Mouse (Mus musculus) layer of hippocampus, adult 9-10 months (tissue): Measurements from ENCODE around the gene 2810459M11Rik.
"Not testable (repeated sequence)": the region's sequence is repeated elsewhere in the genome, so short reads cannot be mapped to it uniquely, and the experiment has no call there.

Experiments used
- DNase-seq: peaks from one replicate; pipeline ENCODE4 v3.0.0; 2022; ENCODE audit warnings: low spot score

Gene 2810459M11Rik

GRCm38 (mm10) chr1:86045848-86046805 is at the start of gene 2810459M11Rik:
Gene 2810459M11Rik, plus strand, starts transcription at chr1:86045863.
- DNase-seq, result no peak

DNA sequence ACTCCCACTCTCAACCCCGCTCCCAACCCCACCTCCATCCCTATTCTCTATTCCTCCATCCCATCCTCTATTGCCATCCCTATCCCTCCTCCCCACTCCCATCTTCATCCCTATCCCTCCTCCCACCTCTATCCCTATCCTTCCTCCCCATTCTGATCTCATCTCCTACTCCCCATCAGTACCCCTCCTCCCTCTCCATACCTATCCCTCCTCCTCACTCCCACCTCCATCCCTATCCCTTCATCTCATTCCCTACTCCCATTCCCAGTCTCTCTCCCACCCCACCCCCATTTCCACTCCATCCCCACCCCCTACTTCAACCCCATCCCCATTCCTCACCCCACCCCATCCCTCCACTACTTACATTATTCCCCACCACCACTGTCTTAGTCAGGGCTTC is 48.4 kb upstream of the 2810459M11Rik start:
- DNase-seq, result no peak

- no peak for DNase-seq
Measured at GRCm38 (mm10) chr1:85998012-85998411, 47.7 kb upstream of the 2810459M11Rik start.

DNA sequence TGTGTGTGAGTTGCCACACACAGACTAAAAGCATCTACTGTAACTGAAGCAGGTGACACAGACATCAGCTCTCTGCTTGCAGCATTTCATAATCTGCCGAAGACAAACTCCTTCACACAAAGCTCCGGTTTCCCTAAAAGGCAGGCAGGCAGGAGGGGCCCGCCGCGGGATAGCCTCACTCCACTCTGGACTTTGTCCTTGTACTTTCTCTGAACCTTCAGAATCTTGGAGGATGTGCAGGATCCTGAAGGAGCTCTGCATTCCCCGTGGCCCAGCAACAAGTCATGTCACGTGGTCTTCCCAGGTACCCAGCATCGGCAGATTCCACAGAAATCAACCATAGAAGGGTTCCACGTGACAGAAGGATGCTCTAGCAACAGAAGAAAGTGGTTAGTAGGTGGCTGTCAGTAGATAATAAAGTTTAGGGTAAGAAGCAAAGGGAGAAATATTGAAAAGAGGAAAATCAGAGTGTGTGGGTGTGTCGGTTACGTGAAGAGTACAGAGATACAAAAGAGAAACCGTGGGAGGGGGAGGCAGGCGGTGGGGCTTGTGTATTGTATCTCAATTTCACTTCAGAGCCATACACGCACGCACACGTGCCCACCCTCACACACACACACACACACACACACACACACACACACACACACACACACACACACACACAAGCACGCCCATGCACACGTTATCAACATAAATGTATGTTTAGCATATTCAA is 45.7 kb upstream of the 2810459M11Rik start:
- DNase-seq, result no peak

DNA sequence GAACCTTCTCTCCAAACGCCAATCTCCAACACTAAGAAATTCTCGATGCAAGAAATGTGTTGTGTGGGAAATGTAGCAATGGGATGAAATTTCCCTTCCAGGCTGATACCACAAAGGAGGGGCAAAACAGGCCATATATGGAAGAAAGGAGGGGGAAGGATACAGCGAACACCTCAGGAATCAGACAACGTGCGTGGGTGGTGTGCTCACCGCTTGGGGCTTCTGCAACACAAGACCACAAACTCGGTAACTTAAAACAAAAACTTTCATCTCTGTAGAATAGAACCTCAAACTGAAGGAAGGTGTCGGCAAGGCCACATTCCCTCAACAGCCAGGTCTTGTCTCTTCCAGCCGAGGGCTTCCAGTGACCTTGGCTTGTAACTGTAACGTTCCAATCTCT is 40.1 kb upstream of the 2810459M11Rik start:
- no peak for DNase-seq

DNA sequence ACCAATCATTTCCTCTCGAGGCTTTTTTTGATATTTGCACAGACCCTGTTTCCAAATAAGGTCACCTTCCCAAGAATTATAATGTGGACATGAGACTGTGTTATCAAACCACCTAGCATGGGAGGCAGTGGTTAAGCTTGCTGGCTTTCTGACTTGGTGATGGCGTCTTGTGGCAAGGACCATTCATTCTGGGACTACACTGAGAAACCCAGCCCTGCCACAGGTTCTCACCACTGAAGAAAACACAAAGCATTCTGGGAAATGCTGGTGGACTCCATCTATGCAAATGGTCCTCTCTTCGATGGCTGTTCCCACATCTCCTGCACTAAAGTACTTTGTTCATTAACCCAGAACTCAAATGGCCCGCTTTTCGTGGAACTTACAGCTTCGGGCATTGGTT is 39.6 kb upstream of the 2810459M11Rik start:
- DNase-seq, result no peak

DNA sequence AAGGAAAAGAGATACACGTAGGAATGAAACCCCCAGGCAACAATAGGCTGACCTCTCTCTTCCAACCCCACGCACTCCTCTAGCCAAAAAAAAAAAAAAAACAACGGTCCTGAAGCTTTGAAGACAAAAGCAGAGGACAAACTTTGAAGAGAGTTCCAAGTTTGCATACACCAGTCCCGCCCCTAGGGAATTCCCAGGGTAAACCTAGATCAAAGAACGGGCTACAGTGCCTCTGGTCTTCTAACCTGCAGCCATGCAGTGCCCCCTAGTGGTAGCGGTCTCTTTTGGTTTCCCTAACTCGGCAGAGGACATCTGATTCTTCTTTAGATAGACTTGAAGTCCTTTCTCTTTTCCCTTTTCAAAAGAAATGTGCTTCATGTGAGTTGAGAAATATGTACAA is 37.9 kb upstream of the 2810459M11Rik start:
- peak; percentile 79 for DNase-seq

DNA sequence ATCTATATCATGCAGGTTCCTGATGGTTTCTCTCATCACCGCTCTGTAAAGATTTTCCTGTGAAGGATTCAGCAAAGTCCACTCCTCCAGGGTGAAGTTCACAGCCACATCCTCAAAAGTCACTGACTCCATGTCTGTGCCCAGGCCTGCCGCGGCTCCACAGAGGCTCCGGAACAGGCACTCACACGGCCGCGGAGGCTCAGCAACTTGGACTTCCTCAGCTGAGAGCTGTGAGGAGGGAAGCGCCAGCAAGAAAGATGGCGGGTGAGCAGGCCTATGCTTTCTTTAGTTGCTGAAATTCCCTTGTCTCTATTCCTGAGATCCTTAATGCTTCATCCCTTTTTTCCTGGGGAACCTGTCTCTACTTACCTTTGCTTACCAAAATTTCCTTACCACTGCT is 29.9 kb upstream of the 2810459M11Rik start:
- DNase-seq, result not testable (repeated sequence)

DNA sequence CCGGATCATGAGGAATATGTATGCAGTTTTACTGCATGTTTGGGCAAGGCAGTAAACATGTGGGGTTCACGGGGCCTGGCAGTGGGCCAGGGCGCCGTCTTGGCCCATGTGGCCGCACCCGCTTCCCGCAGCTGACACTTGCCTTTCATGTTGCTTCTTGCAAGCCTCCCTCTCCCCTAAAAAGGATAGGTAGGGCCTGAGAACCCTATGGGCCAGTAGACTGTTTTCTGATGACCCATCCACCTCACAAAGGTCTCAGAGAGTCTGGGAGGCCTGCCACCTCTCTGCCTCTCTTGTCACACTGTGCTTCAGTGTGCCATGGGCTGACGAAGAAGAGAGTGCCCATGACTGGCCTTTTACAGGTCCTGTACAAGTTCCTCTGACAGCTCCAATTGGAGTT is 29.1 kb upstream of the 2810459M11Rik start, which contains the start of gene Spata3:
Gene Spata3, plus strand, starts transcription at position 301 of the 400 bp plus-strand sequence.
- no peak for DNase-seq

- no peak for DNase-seq
Measured at GRCm38 (mm10) chr1:86018235-86019055, 27.2 kb upstream of the 2810459M11Rik start.

DNA sequence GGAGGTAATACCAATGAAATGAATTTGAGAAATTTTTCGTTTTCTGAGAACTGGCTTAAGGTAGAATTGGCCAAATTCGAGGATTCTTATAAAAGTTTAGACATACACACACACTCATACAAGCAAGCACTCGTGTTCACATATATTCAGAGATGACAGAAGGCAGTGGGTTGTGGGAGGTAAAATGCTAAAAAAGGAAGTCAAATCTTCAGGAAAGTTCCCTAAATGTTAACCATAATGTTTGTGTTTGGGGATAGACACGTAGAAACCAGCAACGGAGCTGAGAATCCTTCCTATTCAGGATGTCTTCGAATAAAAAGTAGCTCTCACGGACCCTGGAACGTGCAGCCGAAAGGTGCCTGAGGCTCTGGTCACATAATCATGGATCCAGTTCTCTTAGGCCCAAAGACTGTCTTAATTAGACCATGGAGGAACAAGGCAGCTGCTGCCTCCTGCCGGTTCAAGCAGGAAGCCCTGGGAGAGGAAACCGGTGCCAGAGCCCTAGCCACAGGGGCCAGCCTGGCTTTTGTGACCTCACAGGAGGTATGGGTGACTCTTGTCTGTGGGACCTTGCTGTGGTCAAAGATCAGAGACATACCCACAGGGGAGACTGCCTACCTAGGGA is 24.2 kb upstream of the 2810459M11Rik start:
- no peak for DNase-seq

- no peak for DNase-seq
Measured at GRCm38 (mm10) chr1:86032273-86032987, 13.2 kb upstream of the 2810459M11Rik start.

DNA sequence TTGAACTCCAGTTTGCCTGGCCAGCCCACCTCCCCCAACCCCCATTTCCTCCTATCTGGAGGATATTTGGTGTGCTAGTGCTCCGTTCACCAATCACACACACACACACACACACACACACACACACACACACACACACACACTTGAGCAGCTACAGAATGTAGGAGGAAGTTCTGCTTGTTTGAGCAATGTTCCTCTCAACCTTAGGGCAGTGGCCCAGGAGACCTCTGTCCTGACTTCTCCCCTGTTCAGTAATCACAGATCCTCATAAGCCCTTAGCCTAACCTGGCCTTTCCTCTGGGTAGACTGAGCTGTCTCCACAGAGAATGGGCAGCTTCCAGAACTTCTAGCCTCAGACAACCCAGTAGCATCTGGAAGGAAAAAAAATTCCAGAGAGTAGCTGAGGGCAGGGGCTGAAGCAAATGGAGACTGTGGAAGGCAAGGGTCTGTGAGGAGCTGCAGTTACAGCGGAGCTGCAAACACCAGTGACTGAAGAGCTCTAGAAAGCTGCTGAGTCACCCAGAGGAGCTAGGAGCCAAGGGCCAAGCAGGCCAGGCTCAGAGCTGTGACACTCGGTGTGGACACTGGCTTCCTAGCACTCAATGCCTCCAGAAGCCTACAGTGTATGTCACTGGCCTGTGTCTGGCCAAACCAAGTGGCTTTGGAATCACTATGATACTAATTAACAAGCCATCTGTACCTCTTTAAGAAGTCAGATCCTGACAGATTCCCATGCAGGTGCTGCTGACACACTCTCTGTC is 7.3 kb upstream of the 2810459M11Rik start:
- no peak for DNase-seq

- no peak for DNase-seq
Measured at GRCm38 (mm10) chr1:86040131-86040530, 5.5 kb upstream of the 2810459M11Rik start.

DNA sequence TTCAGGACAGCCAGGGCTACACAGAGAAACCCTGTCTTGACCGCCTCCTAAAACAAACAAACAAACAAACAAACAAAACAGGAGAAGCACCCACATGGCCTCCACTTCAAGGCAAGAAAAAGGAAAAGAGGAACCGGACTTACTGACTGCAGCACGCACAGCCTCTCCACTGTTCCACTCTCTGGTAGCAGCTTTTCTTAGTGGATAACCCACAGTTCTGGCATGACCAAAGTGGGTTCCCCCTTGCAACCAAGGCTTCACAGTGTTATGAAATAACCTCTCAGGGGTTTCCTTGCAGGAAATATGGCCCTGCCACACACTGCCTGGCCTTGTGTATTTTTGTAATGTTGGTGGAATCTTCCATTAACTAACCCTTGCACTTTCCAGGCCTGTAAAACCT is 4.8 kb upstream of the 2810459M11Rik start:
- no peak for DNase-seq

DNA sequence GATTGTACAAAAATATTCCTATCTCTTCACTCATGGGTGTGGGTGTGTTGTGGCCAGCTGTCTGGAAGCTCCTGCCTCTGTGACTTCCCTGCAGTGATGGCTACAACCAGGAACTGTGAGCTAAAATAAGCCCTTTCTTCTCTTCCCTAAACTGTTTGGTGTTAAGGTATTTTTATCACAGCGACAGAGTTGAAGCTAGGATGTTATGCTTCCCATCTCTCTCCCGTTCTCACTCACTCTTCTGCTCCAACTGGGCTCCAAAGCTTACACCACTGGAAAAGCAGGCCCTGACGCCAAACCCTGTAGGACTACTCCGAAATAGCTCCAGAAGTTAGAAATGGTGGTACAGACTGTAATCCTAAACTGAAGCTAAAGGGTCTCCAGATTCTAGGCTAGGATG is 607 bp upstream of the 2810459M11Rik start:
- no peak for DNase-seq

DNA sequence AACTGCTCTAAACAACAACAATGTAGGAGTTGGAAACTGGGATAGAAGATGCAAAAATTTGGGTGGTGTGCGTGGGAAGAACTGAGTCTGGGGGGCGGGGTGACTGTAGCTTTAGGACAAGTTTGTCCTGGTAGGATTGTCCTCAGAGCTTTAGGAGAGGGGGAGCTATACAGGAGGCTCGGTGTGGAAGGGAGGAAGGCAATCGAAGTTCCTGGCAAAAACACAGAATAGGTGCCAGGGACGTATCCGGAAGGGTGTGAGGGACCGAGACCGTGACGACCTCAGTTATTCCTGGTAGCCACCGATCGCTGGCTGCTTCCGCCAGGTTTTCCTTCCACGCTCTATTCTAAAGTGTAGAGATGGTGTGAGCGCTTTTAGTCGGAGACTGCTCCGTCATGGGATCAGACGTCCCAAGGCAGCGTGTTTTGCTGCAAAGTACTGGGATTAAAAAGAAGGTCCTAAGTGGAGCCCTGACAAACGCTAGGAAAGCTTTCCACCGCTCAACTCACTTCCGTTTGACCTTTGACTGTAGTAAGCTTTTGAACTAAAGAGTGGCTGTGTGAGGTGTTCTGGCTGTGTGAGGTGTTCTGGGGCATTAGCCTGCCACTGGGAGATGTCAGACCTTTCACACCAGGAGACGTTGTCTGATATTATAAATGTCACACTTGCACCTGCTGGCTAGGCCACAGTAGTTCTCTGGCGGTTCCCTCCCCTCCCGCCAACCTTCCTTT is 1.3 kb downstream of the 2810459M11Rik start:
- DNase-seq, result no peak

- no peak for DNase-seq
Measured at GRCm38 (mm10) chr1:86048231-86048630, 2.6 kb downstream of the 2810459M11Rik start.

GRCm38 (mm10) chr1:86048744-86049143 is 3.1 kb downstream of the 2810459M11Rik start:
- DNase-seq, result no peak
